Mouse (Mus musculus) adrenal gland (tissue): ENCODE measurements around the gene Ppm1h.

Source experiments
- intact Hi-C: fragments of 180-260 bp; cut with DNase I; formaldehyde crosslinking; loops from one replicate; pipeline ENCODE4 v1.15.1; 2025

Ppm1h gene

DNA sequence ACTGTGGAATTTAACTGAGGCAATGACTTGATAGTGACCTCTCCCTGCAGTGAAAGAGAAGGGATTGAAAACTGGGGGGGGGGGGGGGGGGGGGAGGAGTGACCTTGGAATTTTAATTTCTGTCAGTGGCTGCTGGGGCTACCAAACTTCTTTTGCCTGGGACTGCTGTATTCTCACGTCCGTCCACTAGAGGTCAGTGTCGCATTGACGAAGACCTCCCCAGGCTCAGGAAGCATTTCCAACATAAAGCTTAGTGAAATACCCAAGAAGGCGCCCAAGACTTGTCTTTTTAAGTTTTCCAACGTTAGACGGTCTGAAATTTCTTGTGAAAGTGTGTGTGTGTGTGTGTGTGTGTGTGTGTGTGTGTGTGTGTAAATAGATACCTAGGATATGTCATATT lies 125.3 kb downstream of the Ppm1h start:
- intact Hi-C loops, result loop anchor here (5.0 kb wide), 2 partner anchors 203 to 252 kb away; no protein-coding TSS in a partner anchor

- intact Hi-C loops, result loop anchor here (2.0 to 5.0 kb wide), 2 partner anchors 181 to 286 kb away; no protein-coding TSS in a partner anchor
Measured at GRCm38 (mm10) chr10:122805866-122806265, 127.3 kb downstream of the Ppm1h start.

DNA sequence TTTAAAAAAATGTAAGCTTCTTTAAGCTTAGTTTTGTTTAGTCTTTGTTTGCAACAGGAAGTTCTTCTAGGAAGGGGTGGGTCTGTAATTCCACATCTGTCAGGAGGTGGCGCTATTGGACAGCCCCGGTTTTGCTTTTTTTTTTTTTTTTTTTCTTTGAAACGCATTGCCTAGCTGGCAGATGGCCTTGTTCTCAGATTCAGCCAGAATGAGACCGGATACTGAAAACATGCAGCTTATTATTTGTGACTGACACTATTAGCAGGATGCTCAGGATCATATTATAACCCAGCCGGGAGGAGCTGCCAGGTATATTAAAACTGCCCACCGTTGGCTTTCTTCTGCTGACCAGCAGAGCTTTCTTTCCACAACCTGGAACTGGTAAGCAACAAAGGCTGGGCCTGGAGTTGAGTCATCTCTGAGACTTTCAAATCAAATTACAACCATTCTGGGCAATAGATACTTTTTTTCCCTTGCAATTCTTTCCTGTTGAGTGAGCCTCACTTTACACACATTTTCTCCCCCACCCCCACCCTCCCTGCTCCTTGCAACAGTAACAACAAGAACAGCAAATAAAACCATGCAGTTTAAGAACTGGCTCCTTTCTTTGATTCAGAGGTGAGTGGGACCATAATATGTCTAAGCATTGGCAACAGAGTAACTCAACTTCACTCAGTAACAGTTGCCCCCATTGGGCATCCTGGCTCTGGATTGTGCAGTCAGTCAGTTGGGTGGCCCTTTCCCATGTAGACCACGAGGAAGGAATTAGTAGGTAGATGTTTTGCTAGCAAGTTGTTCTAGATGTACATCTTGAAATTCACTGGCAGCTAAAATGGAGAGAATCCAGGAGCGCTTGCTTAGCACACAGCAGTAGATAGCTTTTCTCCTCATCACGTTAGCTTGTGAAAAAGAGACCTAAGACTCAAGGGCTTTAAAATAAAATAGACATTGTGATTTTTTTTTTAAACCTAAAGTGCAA lies 128.9 kb downstream of the Ppm1h start:
- intact Hi-C loops, result loop anchor here (2.0 to 5.0 kb wide), 2 partner anchors 179 to 285 kb away; no protein-coding TSS in a partner anchor

DNA sequence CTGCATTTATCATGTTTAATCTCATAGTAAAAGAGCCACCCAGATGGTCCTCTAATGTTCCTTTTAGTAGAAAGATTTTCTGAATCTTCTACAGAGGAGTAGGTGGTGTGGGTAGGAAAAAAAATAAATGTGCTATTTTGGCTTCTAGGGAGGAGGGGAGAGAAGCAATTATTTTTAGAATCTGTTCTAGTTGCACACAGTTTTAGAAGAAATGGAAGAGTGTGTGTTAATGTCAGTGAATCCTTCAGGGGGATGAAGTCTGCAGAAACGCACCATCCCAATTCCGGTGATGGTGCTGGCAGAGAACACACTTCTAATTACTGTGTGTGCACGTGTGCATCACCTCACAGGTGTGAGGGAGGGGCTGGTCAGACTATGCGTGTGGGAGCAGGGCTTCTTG lies 129.6 kb downstream of the Ppm1h start:
- intact Hi-C loops, result loop anchor here (5.0 kb wide), 1 partner anchor 284 kb away; no protein-coding TSS in a partner anchor

- intact Hi-C loops, result loop anchor here (5.0 kb wide), 1 partner anchor 282 kb away; no protein-coding TSS in a partner anchor
Measured at GRCm38 (mm10) chr10:122809851-122810250, 131.3 kb downstream of the Ppm1h start.

DNA sequence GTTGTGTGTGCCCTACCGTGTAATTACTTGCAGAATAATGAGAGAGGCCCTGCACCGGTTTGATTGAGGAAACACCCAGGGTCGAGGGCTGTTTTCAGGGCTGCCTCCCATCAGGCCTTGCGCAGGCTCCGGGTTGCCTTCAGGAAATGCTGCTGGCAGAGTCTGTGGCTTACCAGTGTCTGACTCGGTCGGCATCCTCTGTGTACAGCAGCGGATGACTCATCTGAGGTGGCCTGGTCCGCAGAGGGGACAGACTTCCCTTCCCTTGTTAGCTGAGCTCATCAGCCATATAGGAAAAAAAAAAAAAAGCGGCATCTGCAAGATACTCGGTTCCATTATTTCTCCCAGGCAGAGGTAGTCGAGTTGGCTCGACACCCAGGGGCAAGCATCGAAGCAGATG lies 136.5 kb downstream of the Ppm1h start:
- intact Hi-C loops, result no loop called here

- intact Hi-C loops, result no loop called here
Measured at GRCm38 (mm10) chr10:122817741-122818140, 139.2 kb downstream of the Ppm1h start.

DNA sequence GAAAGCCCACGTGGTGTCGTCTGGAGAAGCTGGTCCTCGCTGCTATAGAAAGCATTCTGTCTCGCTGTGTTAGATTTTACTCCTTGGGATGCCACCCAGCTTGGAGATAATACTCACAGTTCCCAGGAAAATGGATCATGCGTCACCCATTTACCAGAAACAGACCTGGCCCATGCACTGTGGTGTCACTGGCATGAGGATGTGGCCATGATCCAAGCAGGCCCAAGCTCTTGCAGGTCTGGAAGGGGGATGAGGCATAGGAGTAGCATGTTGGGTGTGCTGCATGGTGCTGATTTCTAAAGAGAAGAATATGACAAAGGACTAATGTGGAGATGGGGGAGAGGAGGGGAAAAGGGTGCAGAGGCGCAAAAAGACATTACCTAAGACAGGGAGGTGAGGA lies 141.2 kb downstream of the Ppm1h start:
- intact Hi-C loops, result no loop called here

DNA sequence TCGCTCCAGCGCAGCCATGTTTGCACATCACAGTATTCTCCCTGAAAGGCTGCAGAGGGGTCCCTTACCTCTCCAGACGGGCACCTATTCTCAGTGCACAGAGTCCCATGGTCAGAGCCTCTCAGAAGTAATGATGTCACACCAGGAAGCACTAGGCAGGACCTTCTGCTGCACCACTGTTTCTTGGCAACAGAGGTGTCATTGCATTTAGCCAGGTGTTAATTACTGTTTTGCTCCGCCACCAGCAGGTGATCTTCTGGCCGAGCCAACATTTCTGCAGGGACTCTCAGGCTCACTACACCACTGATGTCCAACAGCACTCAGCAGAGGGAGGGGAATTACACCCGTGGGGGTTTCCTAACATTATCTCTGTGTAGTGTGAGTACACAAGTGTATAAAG lies 143.0 kb downstream of the Ppm1h start:
- intact Hi-C loops, result no loop called here

DNA sequence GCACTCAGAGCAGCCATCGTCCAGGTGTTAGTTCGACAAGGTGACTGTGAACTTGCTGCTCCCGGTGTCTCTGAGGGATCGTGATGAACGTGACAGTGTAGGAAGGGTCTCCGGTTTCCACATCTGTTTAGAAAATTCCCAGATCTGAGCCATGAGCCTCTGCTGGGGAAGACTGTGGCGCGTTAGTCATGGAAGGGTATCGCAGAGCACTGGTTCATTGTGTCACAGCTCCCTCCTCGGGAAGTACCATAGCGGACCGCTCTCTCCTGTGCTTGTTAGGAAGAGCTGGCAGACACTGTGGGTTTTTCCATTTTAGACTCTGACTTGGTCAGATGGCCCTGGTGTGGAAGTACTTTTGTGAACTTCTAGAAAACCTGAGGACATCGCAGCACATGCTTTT lies 145.1 kb downstream of the Ppm1h start:
- intact Hi-C loops, result no loop called here

GRCm38 (mm10) chr10:122826696-122827331 lies 148.3 kb downstream of the Ppm1h start:
- intact Hi-C loops, result no loop called here

DNA sequence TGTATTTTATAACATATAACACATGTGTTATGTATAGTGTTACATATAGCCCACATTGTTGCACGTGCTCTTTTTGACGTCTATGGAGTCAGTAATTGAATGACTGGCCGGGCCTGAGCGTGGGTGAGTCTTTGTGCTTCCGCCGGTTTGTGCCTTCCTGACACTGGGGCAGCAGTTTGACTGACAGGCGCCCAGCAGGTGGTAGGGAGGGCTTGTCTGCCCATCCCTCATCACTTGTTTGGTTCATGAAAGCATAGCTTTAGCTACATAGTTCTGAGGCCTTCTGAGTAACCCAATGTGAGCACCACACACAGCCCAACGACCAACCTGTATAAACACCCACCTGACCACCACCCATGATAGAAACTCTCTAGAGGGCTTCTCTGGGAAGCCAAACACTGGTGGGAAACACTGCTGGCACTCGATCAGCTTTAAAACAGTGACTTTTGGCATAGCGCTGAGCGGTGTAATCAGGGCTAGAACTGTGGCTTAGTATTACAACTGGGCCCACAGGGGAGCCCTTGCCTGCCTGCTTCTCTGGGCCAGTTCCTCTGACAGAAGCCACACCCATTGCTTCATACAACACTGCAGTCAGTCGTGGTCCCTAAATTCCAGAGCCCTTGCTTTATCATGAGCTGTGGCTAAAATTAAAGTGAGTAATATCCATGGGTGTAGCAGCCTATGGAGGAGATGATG lies 149.3 kb downstream of the Ppm1h start:
- intact Hi-C loops, result no loop called here

GRCm38 (mm10) chr10:122829801-122830217 lies 151.2 kb downstream of the Ppm1h start:
- intact Hi-C loops, result no loop called here

GRCm38 (mm10) chr10:122830638-122831037 lies 152.1 kb downstream of the Ppm1h start:
- intact Hi-C loops, result no loop called here

DNA sequence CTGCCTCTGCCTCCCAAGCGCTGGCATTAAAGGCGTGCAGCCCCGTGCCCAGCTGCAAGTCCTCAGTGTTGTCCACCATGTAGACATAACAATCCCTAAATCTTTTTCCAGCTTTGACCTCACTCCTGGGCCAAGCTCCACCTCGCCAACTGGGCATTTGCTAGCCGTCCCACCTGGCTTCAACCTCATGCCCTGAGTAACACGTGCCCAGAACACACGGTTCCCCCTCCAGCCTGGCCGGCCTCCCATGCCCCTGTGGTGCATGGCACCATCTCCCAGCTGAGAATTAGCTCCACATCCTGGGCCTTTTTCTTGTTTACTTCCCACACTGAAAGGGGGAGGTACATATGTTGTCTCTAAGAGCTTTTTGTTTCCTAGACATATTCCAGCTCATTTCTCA lies 163.5 kb downstream of the Ppm1h start:
- intact Hi-C loops, result no loop called here

- intact Hi-C loops, result no loop called here
Measured at GRCm38 (mm10) chr10:122842961-122843360, 164.4 kb downstream of the Ppm1h start.

DNA sequence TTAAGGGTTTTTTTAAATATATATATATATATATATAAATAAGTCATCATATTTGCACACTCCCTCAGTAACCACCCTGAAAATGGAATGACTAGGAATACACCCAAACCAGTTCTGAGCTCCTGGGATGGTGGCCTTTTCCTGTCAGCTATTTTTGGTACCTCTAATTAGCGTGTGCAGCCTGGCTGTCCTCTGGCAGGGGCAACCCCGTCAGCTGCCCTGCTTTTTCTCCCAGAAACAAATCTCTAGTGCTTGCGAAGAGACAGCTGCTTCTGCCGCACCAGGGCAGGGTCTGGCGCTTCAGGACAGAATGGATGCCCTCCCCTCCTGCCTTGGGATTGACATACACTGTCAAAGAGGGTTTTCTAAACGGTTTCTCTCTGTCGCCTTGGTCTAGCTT lies 166.9 kb downstream of the Ppm1h start:
- intact Hi-C loops, result no loop called here

- intact Hi-C loops, result no loop called here
Measured at GRCm38 (mm10) chr10:122846476-122846875, 167.9 kb downstream of the Ppm1h start.

GRCm38 (mm10) chr10:122848020-122848457 lies 169.5 kb downstream of the Ppm1h start:
- intact Hi-C loops, result no loop called here

- intact Hi-C loops, result no loop called here
Measured at GRCm38 (mm10) chr10:122851267-122852160, 173.0 kb downstream of the Ppm1h start.
